Mouse (Mus musculus): ENCODE measurements at regions not wholly inside any gene's neighbourhood (a gene's known extent, or its start where the extent isn't known, plus 50 kb on each side); places are given as distances from the start of the nearest gene placed in this dataset.

- no peak for DNase-seq
- intact Hi-C loops (cut with DNase I) = no loop called here
These were observed 273.9 kb downstream of the Prim2 start for GRCm38 (mm10) chr1:33395733-33396132.

- no peak for DNase-seq
- intact Hi-C loops (cut with DNase I) = no loop called here
These were observed 274.5 kb downstream of the Prim2 start for GRCm38 (mm10) chr1:33394989-33395594.

- intact Hi-C loops (cut with DNase I) = no loop called here
- DNase-seq = no peak
These were observed 298.8 kb downstream of the Prim2 start for GRCm38 (mm10) chr1:33370796-33371195.

- DNase-seq = peak; percentile 6 to 12
- intact Hi-C loops (cut with DNase I) = no loop called here
These were observed 306.7 kb downstream of the Prim2 start for GRCm38 (mm10) chr1:33362688-33363426.

GRCm38 (mm10) chr1:33334061-33334460 lies 335.5 kb downstream of the Prim2 start:
- DNase-seq = peak; percentile 16 to 33
- intact Hi-C loops (cut with DNase I) = no loop called here
